Mouse (Mus musculus): Measurements from ENCODE around the gene Smpdl3b.

DNA sequence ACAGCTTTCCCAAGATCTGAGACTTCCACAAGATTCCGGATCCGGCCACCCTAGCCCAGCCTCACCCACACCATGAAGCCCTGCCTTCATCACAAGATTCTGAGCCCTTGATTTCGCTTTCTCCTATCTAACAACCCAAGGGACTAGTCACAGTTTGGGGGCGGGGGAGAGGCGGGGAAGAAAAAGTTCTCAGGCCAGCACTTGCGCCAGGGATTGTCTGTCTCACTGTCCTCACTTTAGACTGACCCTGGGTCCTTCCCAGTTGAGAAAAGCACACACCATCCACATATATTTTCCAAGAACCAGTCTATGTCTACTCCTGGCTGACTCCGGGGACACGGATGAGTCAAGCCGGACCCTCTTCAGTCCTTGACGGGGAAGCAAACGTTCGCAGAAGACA lies 25.4 kb downstream of the Smpdl3b start:
- TF ChIP-seq GATA1 (IDR thresholded peaks at IDR 0.05; ENCODE audit: borderline replicate concordance, low read length) (no peak), FLI1 (IDR thresholded peaks at IDR 0.05; ENCODE audit: low read length) (no peak)
